Mouse (Mus musculus): ENCODE measurements around the gene Lrmda.

DNA sequence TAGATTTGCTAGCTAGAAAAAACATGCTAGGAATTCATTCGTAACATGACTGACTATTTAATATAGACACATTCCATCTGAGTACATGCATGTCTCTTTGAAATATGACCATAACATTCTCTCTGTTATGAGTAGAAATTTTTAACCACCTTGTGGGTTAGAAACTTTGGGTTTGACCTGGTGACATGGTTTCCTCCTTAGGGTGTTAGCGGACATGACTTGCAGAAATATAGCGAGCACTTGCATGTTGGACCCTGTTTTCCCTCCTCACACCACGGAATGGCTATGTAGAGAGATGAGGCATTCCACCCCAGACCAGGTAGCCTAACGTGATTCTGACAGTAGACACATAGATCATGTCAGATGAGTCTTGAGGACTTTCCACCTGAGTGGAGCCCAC lies 735.1 kb downstream of the Lrmda start:
- TF ChIP-seq POLR2A (IDR thresholded peaks at IDR 0.05; ENCODE audit: low read depth, low read length) (no peak), CTCF (IDR thresholded peaks at IDR 0.05; ENCODE audit: extremely low read depth, insufficient read length, insufficient replicate concordance, low read depth, low read length) (no peak)
